Mouse (Mus musculus) liver, postnatal 0 days (tissue): Measurements from ENCODE around the gene Dnajc8. TPM values are rescaled to one million over a fixed set of nuclear protein-coding genes. Genes with fewer than 3 reads are reported as not detected.
A peak's percentile ranks its signal among the peaks of the same experiment; 100 is the strongest.

Source experiments
- ATAC-seq: fragments of 200-750 bp; cut with Nextera tagmentation; 2 replicates; pipeline ENCODE4 v1.8.0; 2017; ENCODE audit warnings: mild to moderate bottlenecking, moderate library complexity
- DNase-seq: peaks from one replicate; pipeline ENCODE4 v3.0.0-alpha.2; 2016
- H3K27ac ChIP-seq: fragments of 300-500 bp; sonication (generic); 2 replicates; pipeline ENCODE4 v1.5.1; 2014; ENCODE audit warnings: antibody characterized with exemption, moderate library complexity, mild to moderate bottlenecking, low read depth
- H3K27me3 ChIP-seq: fragments of 300-500 bp; sonication (generic); 2 replicates; pipeline ENCODE4 v1.6.1; 2014; ENCODE audit warnings: low read length, control low read depth, mixed read lengths; ENCODE audit not compliant: insufficient read depth
- H3K36me3 ChIP-seq: fragments of 300-500 bp; sonication (generic); replicated peaks from 2 replicates; pipeline ENCODE4 v1.6.1; 2014; ENCODE audit warnings: mild to moderate bottlenecking, control low read depth, low read length, moderate library complexity, mixed read lengths; ENCODE audit not compliant: insufficient read depth
- H3K4me1 ChIP-seq: fragments of 300-500 bp; sonication (generic); 2 replicates; pipeline ENCODE4 v1.6.1; 2014; ENCODE audit warnings: antibody characterized with exemption, mild to moderate bottlenecking, control low read depth; ENCODE audit not compliant: insufficient read depth
- H3K4me2 ChIP-seq: fragments of 300-500 bp; sonication (generic); 2 replicates; pipeline ENCODE4 v1.6.1; 2014; ENCODE audit warnings: low read depth, mild to moderate bottlenecking, low read length, moderate library complexity, mixed read lengths
- H3K4me3 ChIP-seq: fragments of 300-500 bp; sonication (generic); 2 replicates; pipeline ENCODE4 v1.5.1; 2014; ENCODE audit warnings: low read depth, low read length
- H3K9ac ChIP-seq: fragments of 300-500 bp; sonication (generic); replicated peaks from 2 replicates; pipeline ENCODE4 v1.6.1; 2014; ENCODE audit warnings: mild to moderate bottlenecking, moderate library complexity
- H3K9me3 ChIP-seq: fragments of 300-500 bp; sonication (generic); 2 replicates; pipeline ENCODE4 v1.6.1; 2016; ENCODE audit warnings: mild to moderate bottlenecking, control low read depth, low read length, mixed read lengths
- CTCF ChIP-seq: sonication (generic); IDR thresholded peaks from 2 replicates; pipeline ENCODE4 v1.5.1; 2016; ENCODE audit warnings: antibody characterized with exemption, low read depth
- EP300 ChIP-seq: IDR thresholded peaks from 2 replicates; pipeline ENCODE4 v1.6.1; 2016; ENCODE audit warnings: antibody characterized with exemption, low read depth, mild to moderate bottlenecking
- WGBS: fragments of 180-500 bp; shearing (Covaris S2); extraction: QIAGEN DNeasy Blood & Tissue Kit; methylation state at CpG from one replicate; pipeline ENCODE4 v1.1.7; 2014; ENCODE audit not compliant: insufficient replicate concordance; 5-methylcytosine and 5-hydroxymethylcytosine counted together
- polyA plus RNA-seq: library from polyadenylated mRNA; unstranded; fragments of >200 nt; fragmentation: Nextera tagmentation; extraction: Ambion mirVana; gene quantifications from 2 replicates; pipeline ENCODE4 v1.2.1, GENCODE M21; 2015

Gene Dnajc8
- polyA plus RNA-seq, 1 experiment from 2014 or later, result 71.5 TPM

- 71% methylated on average over 6 of the region's 6 CpGs for WGBS
- H3K4me1 ChIP-seq, result peaks cover 8% of the 10 kb centered on the region; the same call in 1 of the 2 replicates
- H3K9me3 ChIP-seq, result no peaks in the 10 kb centered on the region
- no peaks in the 10 kb centered on the region for H3K27me3 ChIP-seq
- H3K9ac ChIP-seq, result no peak overlapping the region
- no peak for DNase-seq
- no peak overlapping the region for H3K4me2 ChIP-seq
- H3K27ac ChIP-seq, result no peak overlapping the region
- H3K36me3 ChIP-seq, result peaks cover 5% of the 10 kb centered on the region; the same call in 1 of the 2 replicates
- ATAC-seq, result no peak
- H3K4me3 ChIP-seq, result no peak overlapping the region
- TF ChIP-seq CTCF, result no peak
- TF ChIP-seq EP300, result no peak
Observed at GRCm38 (mm10) chr4:132524808-132525207, 10.5 kb upstream of the Dnajc8 start.

DNA sequence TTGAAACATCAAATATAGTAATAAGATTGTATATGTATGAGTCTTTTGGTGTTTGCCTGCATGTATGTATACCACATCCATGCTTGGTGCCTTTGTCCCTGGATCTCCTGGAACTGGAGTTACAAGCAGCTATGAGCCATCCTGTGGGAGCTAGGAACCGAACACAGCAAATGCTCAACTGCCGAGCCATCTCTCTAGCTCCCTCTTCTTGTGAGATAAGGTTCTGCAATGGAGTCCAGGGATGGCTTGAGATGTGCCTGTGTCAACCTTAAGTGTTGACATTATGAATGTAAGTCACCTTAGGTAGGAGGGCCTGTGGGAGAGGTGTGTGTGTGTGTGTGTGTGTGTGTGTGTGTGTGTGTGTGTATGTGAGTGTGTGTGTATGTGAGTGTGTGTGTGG, 8.7 kb upstream of the Dnajc8 start:
- Histone ChIP-seq H3K27me3 (no peaks in the 10 kb centered on the region), H3K4me2 (no peak overlapping the region), H3K9me3 (no peaks in the 10 kb centered on the region), H3K9ac (no peak overlapping the region), H3K36me3 (peaks cover 11% of the 10 kb centered on the region; the same call in 1 of the 2 replicates), H3K4me3 (no peak overlapping the region), H3K4me1 (peaks cover 13% of the 10 kb centered on the region; the same call in 1 of the 2 replicates), H3K27ac (no peak overlapping the region)
- DNase-seq, result peak; percentile 30
- ATAC-seq, result no peak
- WGBS, result 40% methylated on average over 2 of the region's 2 CpGs
- TF ChIP-seq EP300 (no peak), CTCF (peak; percentile 77)

DNA sequence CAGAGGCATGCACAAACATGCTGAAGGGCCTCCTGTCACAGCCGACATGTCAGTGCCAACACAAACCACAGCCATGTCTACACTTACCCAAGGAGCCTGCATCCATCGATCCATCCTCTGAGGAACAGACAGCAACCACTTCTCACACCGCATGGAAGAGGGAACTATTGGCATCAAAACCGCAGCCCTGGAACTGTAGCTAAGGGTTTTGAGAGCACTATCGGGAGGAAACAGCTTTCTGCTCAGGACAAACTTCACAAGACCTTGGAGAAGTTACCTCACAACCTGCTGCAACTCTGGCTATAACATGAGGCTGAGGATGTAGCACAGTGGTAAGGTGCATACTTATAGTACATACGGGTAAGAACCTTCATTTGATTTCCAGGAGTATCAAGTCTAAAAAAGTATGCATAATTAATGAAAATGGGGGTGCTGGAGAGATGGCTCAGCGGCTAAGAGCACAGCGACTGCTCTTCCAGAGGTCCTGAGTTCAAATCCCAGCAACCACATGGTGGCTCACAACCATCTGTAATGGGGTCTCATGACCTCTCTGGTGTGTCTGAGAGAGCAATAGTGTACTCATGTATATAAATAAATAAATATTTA, 7.3 kb upstream of the Dnajc8 start:
- H3K4me1 ChIP-seq, result peaks cover 18% of the 10 kb centered on the region; the same call in 1 of the 2 replicates
- WGBS, result 68% methylated on average over 8 of the region's 8 CpGs
- no peaks in the 10 kb centered on the region for H3K9me3 ChIP-seq
- no peak overlapping the region for H3K9ac ChIP-seq
- no peak for DNase-seq
- H3K4me3 ChIP-seq, result no peak overlapping the region
- H3K4me2 ChIP-seq, result no peak overlapping the region
- H3K36me3 ChIP-seq, result peaks cover 11% of the 10 kb centered on the region; the same call in 1 of the 2 replicates
- no peak for ATAC-seq
- no peaks in the 10 kb centered on the region for H3K27me3 ChIP-seq
- TF ChIP-seq EP300 (no peak), CTCF (no peak)
- H3K27ac ChIP-seq, result no peak overlapping the region

- peak overlapping the region; percentile 39; the same call in 1 of the 2 replicates for H3K9ac ChIP-seq
- no peaks in the 10 kb centered on the region for H3K27me3 ChIP-seq
- WGBS, result 35% methylated on average over 4 of the region's 4 CpGs
- no peak overlapping the region for H3K4me3 ChIP-seq
- H3K9me3 ChIP-seq, result no peaks in the 10 kb centered on the region
- DNase-seq (peak; percentile 33), ATAC-seq (no peak)
- peaks cover 11% of the 10 kb centered on the region; the same call in 1 of the 2 replicates for H3K36me3 ChIP-seq
- peaks cover 24% of the 10 kb centered on the region; the same call in 1 of the 2 replicates for H3K4me1 ChIP-seq
- peak overlapping the region; percentile 77 for H3K4me2 ChIP-seq
- H3K27ac ChIP-seq, result peak overlapping the region; percentile 94
- TF ChIP-seq CTCF (no peak), EP300 (no peak)
Observed at GRCm38 (mm10) chr4:132529344-132529743, 6.0 kb upstream of the Dnajc8 start.

GRCm38 (mm10) chr4:132530033-132530804, 5.1 kb upstream of the Dnajc8 start:
- DNase-seq (no peak), ATAC-seq (peak; percentile 67)
- Histone ChIP-seq H3K27ac (peak overlapping the region; percentile 94), H3K4me1 (peaks cover 30% of the 10 kb centered on the region; the same call in 1 of the 2 replicates), H3K36me3 (peaks cover 11% of the 10 kb centered on the region; the same call in 1 of the 2 replicates), H3K4me3 (peak overlapping the region; percentile 69), H3K4me2 (peak overlapping the region; percentile 77), H3K9me3 (no peaks in the 10 kb centered on the region), H3K27me3 (no peaks in the 10 kb centered on the region), H3K9ac (peak overlapping the region; percentile 79)
- TF ChIP-seq EP300, result peak; percentile 97
- TF ChIP-seq CTCF, result no peak
- 56% methylated on average over 20 of the region's 20 CpGs for WGBS

GRCm38 (mm10) chr4:132532496-132532895, 2.9 kb upstream of the Dnajc8 start:
- Histone ChIP-seq H3K27ac (peak overlapping the region; percentile 94), H3K27me3 (no peaks in the 10 kb centered on the region), H3K4me1 (peaks cover 40% of the 10 kb centered on the region; the same call in 1 of the 2 replicates), H3K4me2 (peak overlapping the region; percentile 77), H3K36me3 (peaks cover 11% of the 10 kb centered on the region), H3K4me3 (peak overlapping the region; percentile 69), H3K9me3 (no peaks in the 10 kb centered on the region), H3K9ac (peak overlapping the region; percentile 79)
- no peak for DNase-seq
- WGBS, result 3% methylated on average over 5 of the region's 5 CpGs
- ATAC-seq, result peak; percentile 7
- TF ChIP-seq EP300 (peak; percentile 48; the same call in 1 of the 2 replicates), CTCF (no peak)
